Mouse (Mus musculus): ENCODE measurements around the gene Ubox5.

DNA sequence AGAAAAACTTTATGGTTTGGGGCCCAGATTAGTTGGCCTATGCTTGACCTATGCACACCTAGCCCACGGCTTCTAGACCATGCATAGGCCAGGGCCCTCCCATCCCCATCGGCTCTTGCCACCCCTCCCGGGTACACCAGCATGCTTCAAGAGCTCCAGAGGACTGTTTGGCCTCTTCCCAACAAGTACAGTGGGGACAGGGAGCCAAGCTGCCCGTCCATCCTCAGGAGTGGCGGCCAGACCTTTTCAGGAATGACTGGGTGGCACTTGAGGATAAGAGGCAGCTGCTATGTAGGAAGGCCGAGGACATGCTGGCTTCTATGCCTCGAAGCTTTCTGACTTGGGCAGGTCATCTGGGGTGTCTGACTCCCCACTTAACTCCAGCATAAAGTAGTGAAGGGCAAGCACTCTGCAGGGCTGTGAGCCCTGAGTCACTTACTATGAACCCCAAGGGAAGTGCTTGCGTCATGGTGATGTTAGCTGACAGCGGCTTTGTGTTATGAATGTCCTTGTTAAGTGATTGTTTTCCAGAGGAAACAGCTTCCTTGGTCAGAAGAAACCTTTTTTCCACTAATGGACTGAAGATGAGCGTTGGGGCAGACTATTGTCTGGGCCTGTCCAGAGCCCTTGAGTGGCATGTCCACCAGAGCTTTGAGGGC, 45.8 kb downstream of the Ubox5 start:
- TF ChIP-seq GATA1 (IDR thresholded peaks at IDR 0.05; ENCODE audit: borderline replicate concordance, low read length): no peak
- TF ChIP-seq FLI1 (IDR thresholded peaks at IDR 0.05; ENCODE audit: low read length): no peak

Measured in megakaryocyte, embryonic 14.5 days (primary cell).